Mouse (Mus musculus) adrenal gland, adult 10 weeks (tissue): ENCODE results near the gene Fam3a. TPM values are rescaled to one million over a fixed set of nuclear protein-coding genes. Genes with fewer than 3 reads are reported as not detected.

ENCODE experiments used
- polyA plus RNA-seq: library from polyadenylated mRNA; stranded (reverse); fragments of 350-450 nt; fragmentation: Illumina TruSeq; extraction: RNeasy Lipid Tissue Mini Kit (QIAGEN cat#74804); gene quantifications from one replicate; pipeline ENCODE4 v1.2.3, GENCODE M21; 2014; ENCODE audit warnings: low read depth, low replicate concordance

Fam3a gene
- polyA plus RNA-seq, result 8.7 TPM

GRCm38 (mm10) chrX:74392535-74393443, at the start of gene Fam3a, which contains the start of gene Ikbkg:
Fam3a (minus strand) TSS chrX:74393272.
Ikbkg (plus strand) TSS chrX:74393290.

GRCm38 (mm10) chrX:74428826-74429276, 35.8 kb upstream of the Fam3a start, which contains the start of gene G6pdx:
G6pdx (minus strand) TSS chrX:74429194.

GRCm38 (mm10) chrX:74372888-74373549, 20.1 kb downstream of the Fam3a start, which contains the start of the genes Ubl4a and Slc10a3:
Ubl4a (minus strand) TSS chrX:74373218.
Slc10a3 (minus strand) TSS chrX:74373349.

DNA sequence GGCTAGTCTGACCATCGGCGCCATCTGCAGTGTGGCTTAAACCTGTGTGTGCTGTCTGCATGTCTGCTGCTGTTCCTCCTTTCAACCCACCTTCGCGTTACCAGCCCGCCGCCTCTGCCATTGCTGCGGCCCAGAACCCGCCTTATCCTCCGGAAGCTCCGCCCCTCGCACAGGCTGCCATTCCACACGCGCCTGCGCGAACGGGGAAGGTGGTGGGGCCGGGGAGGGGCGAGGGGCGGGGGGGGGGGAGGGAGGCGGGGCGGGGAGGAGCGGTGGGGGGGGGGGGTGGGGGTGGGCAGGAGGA, 39.7 kb downstream of the Fam3a start, which contains the start of gene Lage3:
Gene Lage3 (minus strand): TSS at position 152 of the 304 bp plus-strand sequence.

Other genes starting within 250 kb of the Fam3a start
- not detected for gene Tex28, start 225.4 kb downstream of the Fam3a start, polyA plus RNA-seq
- not detected for gene Tktl1, start 216.0 kb downstream of the Fam3a start, polyA plus RNA-seq
- 20.8 TPM for gene Flna, start 143.5 kb downstream of the Fam3a start, polyA plus RNA-seq
- gene Emd, start 138.6 kb downstream of the Fam3a start, polyA plus RNA-seq, result 42.2 TPM
- gene Rpl10, start 122.5 kb downstream of the Fam3a start, polyA plus RNA-seq, result 999 TPM
- gene Taz, start 111.4 kb downstream of the Fam3a start, polyA plus RNA-seq, result 33.7 TPM
- 11.8 TPM for gene Dnase1l1, start 110.9 kb downstream of the Fam3a start, polyA plus RNA-seq
- gene Atp6ap1, start 96.2 kb downstream of the Fam3a start, polyA plus RNA-seq, result 332 TPM
- gene Gdi1, start 88.3 kb downstream of the Fam3a start, polyA plus RNA-seq, result 223 TPM
- gene Fam50a, start 80.2 kb downstream of the Fam3a start, polyA plus RNA-seq, result 18.3 TPM
- gene Plxna3, start 64.2 kb downstream of the Fam3a start, polyA plus RNA-seq, result 0.99 TPM
- gene Lage3, start 39.7 kb downstream of the Fam3a start, polyA plus RNA-seq, result 14.9 TPM
- gene Ubl4a, start 20.1 kb downstream of the Fam3a start, polyA plus RNA-seq, result 72.0 TPM
- 12.7 TPM for gene Slc10a3, start 19.9 kb downstream of the Fam3a start, polyA plus RNA-seq
- gene Ikbkg, start within 50 bp of the Fam3a start, polyA plus RNA-seq, result 69.8 TPM
- 101 TPM for gene G6pdx, start 35.9 kb upstream of the Fam3a start, polyA plus RNA-seq
- gene Gm6880, start 88.1 kb upstream of the Fam3a start, polyA plus RNA-seq, result not detected
- gene Olfr1326-ps1, start 181.6 kb upstream of the Fam3a start, polyA plus RNA-seq, result not detected
- gene Olfr1325, start 199.4 kb upstream of the Fam3a start, polyA plus RNA-seq, result not detected